Mouse (Mus musculus): ENCODE data around the gene Nmur1. TPM values are rescaled to one million over a fixed set of nuclear protein-coding genes. Genes with fewer than 3 reads are reported as not detected.
"Not testable (repeated sequence)": the region's sequence is repeated elsewhere in the genome, so short reads cannot be mapped to it uniquely, and the experiment has no call there.

The Nmur1 gene
- polyA plus RNA-seq, 1 experiment from 2014 or later, result not detected

DNA sequence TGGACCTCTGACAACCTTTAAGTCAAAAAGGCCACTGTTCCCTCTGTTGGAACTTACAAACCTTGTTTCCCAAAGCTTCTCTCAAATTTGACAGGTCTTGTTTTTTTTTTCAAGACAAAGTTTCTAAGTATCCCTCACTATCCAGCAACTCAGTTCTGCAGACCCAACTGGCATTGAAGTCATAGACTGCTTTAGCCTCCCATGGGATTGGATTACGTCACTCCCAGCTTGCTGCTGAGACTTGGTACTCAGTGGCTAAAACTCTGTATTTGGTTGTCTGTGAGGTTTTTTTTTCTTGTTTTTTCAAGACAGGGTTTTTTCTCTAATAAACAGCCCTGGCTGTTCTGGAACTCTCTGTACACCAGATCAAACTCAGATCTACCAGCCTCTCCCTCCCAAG lies 76.3 kb downstream of the Nmur1 start:
- Histone ChIP-seq H3K4me3 (replicated peaks) (no peak overlapping the region), H3K9me3 (replicated peaks) (no peaks in the 10 kb centered on the region), H3K4me1 (peaks cover 5% of the 10 kb centered on the region; the same call in 1 of the 2 replicates), H3K36me3 (peaks cover 89% of the 10 kb centered on the region), H3K9ac (no peak overlapping the region), H3K27ac (peak overlapping the region; percentile 66; the same call in 1 of the 2 replicates), H3K27me3 (no peaks in the 10 kb centered on the region), H3K4me2 (no peak overlapping the region)
- no peak for ATAC-seq (replicated peaks; ENCODE audit: low FRiP score)
- 73% methylated on average over 1 of the region's 1 CpGs for WGBS

DNA sequence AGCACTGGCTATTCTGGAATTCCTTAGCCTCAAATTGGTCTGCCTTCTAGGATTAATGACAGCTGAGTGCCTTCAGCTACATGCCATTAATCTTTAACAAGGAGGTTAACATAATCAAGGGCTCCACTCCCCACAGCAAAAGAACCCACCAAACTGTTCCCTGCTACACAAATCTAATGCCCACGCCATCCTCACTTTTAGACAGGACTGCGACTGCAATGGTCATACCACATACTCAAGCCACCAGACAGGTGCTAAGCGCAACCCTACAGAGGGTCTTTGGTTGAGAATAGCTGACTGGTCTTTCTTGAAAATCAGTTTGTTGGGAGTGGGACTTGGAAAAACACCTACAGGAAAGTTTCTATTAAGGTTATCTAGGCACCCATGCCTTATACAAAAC lies 76.8 kb downstream of the Nmur1 start:
- no peak overlapping the region for H3K4me3 ChIP-seq (replicated peaks)
- no peaks in the 10 kb centered on the region for H3K9me3 ChIP-seq (replicated peaks)
- no peaks in the 10 kb centered on the region for H3K27me3 ChIP-seq
- no peak overlapping the region for H3K9ac ChIP-seq
- H3K4me2 ChIP-seq, result no peak overlapping the region
- peak overlapping the region; percentile 66; the same call in 1 of the 2 replicates for H3K27ac ChIP-seq
- ATAC-seq (replicated peaks; ENCODE audit: low FRiP score), result no peak
- WGBS, result 74% methylated on average over 3 of the region's 3 CpGs
- H3K36me3 ChIP-seq, result peaks cover 84% of the 10 kb centered on the region
- H3K4me1 ChIP-seq, result peaks cover 5% of the 10 kb centered on the region; the same call in 1 of the 2 replicates

DNA sequence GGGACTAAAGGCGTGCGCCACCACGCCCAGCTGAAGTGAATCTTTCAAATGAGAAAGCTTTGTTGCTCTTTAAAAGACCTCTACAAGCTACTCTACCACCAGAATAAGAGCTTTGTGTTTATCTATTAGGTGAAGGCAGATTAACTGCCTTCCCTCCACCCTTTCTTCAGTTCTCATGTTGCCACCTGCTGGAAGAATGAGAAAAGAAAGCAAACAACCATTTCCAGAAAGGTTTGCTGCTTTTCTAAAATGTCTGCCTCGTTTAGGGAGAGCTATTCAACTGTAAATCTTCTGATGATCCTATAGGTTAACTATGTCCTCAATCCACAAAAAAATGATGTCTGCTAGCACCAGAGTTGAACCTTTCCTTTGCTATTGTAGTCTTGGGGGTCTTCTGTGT lies 77.2 kb downstream of the Nmur1 start:
- WGBS, result 73% methylated on average over 4 of the region's 4 CpGs
- Histone ChIP-seq H3K4me3 (replicated peaks) (no peak overlapping the region), H3K9me3 (replicated peaks) (no peaks in the 10 kb centered on the region), H3K4me2 (no peak overlapping the region), H3K27me3 (no peaks in the 10 kb centered on the region), H3K27ac (peak overlapping the region; percentile 66; the same call in 1 of the 2 replicates), H3K36me3 (peaks cover 80% of the 10 kb centered on the region), H3K9ac (no peak overlapping the region), H3K4me1 (peaks cover 5% of the 10 kb centered on the region; the same call in 1 of the 2 replicates)
- ATAC-seq (replicated peaks; ENCODE audit: low FRiP score), result no peak

DNA sequence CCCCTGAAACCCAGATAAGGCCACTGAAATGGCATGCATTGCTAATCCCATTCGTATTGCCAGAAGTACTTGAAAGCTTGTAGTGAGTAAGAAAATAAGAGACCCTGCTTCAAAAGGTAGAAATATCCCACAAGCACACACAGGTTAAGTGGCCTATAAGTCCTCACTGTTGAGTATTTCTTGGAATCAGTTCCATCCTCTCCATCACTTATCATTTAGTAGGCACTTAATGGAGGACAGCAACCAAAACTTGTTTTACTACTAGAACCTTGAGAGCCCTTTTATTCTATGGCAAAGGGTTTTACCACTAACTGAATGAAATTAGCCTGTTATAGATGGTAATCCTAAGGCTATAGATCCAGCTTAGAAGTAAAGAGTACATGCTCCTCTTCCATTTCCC lies 77.9 kb downstream of the Nmur1 start:
- Histone ChIP-seq H3K27ac (no peak overlapping the region), H3K4me3 (replicated peaks) (no peak overlapping the region), H3K36me3 (peaks cover 72% of the 10 kb centered on the region), H3K4me1 (peaks cover 5% of the 10 kb centered on the region; the same call in 1 of the 2 replicates), H3K9me3 (replicated peaks) (no peaks in the 10 kb centered on the region), H3K9ac (no peak overlapping the region), H3K4me2 (no peak overlapping the region), H3K27me3 (no peaks in the 10 kb centered on the region)
- 71% methylated on average over 1 of the region's 1 CpGs for WGBS
- ATAC-seq (replicated peaks; ENCODE audit: low FRiP score), result no peak

DNA sequence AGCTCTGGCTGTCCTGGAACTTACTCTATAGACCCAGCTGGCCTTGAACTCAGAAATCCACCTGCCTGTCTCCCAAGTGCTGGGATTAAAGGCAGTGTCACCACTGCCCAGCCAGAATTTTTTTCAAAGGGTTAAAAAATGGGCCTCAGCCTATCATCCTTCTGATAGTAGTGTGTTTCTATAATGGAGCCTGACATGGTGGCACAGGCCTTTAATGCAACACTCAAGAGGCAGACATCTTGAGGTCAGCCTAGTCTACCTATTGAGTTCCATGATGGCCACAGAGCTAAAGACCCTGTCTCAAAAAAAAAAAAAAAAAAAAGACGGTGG lies 78.3 kb downstream of the Nmur1 start:
- no peaks in the 10 kb centered on the region for H3K27me3 ChIP-seq
- no peak overlapping the region for H3K4me3 ChIP-seq (replicated peaks)
- 67% methylated on average over 1 of the region's 1 CpGs for WGBS
- no peak overlapping the region for H3K4me2 ChIP-seq
- no peak overlapping the region for H3K9ac ChIP-seq
- no peak for ATAC-seq (replicated peaks; ENCODE audit: low FRiP score)
- H3K4me1 ChIP-seq, result peaks cover 5% of the 10 kb centered on the region; the same call in 1 of the 2 replicates
- no peak overlapping the region for H3K27ac ChIP-seq
- no peaks in the 10 kb centered on the region for H3K9me3 ChIP-seq (replicated peaks)
- H3K36me3 ChIP-seq, result peaks cover 70% of the 10 kb centered on the region

DNA sequence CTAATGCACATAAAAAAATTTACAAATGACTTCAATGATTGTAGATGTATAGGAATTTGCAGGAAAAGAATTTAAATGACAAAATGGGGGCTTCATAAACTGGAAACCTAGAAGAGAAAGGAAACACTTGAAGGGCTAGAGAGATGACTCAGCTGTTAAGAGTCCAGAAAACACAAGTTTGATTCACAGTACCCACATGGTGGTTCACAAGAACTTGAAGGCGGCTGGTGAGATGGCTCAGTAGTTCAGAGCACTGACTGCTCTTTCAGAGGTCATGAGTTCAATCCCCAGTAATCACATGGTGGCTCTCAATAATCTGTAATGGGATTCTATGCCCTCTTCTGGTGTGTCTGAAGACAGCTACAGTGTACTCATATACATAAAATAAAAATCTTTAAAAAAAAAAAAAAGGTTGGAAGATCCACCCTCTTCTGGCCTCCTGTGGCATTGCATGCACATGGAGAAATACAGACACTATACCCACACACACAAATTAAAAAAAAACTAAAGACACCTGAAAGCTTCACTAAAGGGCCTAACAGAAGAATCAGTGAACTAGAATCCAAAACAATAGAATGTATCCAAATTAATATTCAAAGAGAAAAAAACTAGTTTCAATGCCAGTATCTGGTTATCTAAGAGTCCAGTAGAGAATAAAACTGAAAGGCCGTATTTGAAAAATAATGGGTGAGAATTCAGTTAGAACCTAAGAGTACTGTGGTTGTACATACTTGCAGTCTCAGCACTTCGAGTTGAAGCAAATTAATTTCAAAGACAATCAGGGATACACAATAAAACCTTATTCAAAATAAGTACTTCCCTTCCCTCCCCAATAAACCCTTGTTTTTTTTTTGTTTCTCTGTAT lies 78.9 kb downstream of the Nmur1 start:
- WGBS, result 84% methylated on average over 3 of the region's 3 CpGs
- no peak; the same call in 1 of the 2 replicates for ATAC-seq (replicated peaks; ENCODE audit: low FRiP score)
- Histone ChIP-seq H3K9me3 (replicated peaks) (no peaks in the 10 kb centered on the region), H3K4me1 (peaks cover 5% of the 10 kb centered on the region; the same call in 1 of the 2 replicates), H3K4me3 (replicated peaks) (no peak overlapping the region), H3K27ac (no peak overlapping the region), H3K27me3 (no peaks in the 10 kb centered on the region), H3K4me2 (no peak overlapping the region), H3K36me3 (peaks cover 64% of the 10 kb centered on the region), H3K9ac (no peak overlapping the region)

DNA sequence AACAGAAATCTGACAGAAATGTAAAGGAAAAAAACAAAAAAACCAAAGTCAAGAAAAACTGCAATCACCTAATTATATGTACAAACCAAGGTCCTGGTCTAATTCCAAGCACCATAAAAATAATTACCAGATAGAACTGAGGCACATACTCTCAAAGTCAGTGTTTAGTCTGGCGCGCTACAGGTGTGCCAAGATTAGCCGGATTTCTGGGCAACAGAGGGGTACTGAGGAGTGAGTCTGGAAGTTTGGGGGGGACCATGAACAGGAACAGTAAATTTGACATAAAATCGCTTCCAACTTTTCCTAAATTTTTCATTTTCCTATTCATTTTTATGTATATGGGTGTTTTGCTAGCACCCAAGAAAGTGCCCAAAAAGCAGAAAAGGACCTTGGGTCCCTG lies 80.1 kb downstream of the Nmur1 start:
- Histone ChIP-seq H3K4me3 (replicated peaks) (no peak overlapping the region), H3K27ac (no peak overlapping the region), H3K9me3 (replicated peaks) (no peaks in the 10 kb centered on the region), H3K27me3 (no peaks in the 10 kb centered on the region), H3K4me2 (no peak overlapping the region), H3K36me3 (peaks cover 52% of the 10 kb centered on the region), H3K9ac (no peak overlapping the region), H3K4me1 (peaks cover 5% of the 10 kb centered on the region; the same call in 1 of the 2 replicates)
- 96% methylated on average over 4 of the region's 4 CpGs for WGBS
- ATAC-seq (replicated peaks; ENCODE audit: low FRiP score), result no peak

DNA sequence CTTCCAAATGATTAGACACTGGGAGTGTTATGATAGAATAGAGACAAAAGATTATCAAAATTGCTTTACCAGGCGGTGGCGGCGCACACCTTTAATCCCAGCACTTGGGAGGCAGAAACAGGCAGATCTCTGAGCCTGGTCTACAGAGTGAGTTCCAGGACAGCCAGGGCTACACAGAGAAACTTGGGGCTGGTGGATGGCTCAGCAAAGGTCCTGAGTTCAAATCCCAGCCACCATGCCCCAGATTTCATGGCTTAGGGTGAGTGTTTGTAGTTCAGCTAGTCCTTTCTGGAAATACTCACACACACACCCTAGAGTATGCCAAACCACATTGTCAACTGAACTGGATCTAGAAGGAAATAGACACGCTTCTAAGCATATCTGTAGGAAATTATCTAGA lies 81.0 kb downstream of the Nmur1 start:
- Histone ChIP-seq H3K9me3 (replicated peaks) (no peaks in the 10 kb centered on the region), H3K27me3 (no peaks in the 10 kb centered on the region), H3K9ac (no peak overlapping the region), H3K36me3 (peaks cover 44% of the 10 kb centered on the region), H3K27ac (no peak overlapping the region), H3K4me2 (no peak overlapping the region), H3K4me1 (peaks cover 3% of the 10 kb centered on the region; the same call in 1 of the 2 replicates), H3K4me3 (replicated peaks) (no peak overlapping the region)
- 97% methylated on average over 4 of the region's 4 CpGs for WGBS
- ATAC-seq (replicated peaks; ENCODE audit: low FRiP score), result no peak

DNA sequence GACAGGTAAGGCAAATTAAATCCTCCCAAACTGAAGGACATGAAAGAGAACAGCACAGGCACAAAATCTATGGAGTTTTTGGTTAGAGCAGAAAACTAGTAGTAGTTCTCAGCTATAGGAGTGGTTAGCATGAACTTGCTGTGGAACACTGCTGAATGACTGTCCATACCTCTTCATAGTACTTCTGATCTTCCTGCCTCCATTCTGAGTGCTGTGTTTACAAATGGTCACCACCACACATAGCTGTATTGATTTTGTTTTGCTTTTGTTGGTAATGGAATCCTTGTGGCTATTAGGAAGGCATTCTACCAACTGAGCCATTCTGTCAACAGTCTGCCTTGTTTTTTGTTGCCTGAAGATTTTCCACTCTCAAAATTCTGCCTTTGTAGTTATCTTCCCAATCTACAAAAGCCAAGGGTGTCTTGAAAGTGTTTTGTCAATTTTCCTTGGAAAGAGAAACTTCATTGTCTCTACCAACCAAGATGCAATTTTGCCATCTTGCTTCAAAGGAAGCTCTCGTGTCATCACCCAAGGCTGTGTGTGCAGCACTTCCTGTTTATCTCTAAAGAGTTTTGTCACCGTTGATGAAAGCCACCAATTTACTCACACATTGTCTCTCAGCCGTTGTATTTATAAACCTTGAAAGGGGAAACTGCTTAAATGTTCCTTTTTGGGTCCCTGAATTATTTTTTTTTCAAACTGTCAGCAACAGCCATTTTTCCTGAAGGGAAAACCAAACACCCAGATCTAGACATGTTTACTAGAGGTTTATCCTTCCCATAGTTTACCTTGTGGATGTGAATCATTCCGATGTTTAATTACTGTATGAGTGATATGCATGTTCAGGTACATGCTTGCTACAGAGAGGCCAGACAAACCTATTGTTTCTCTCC lies 81.8 kb downstream of the Nmur1 start:
- H3K9me3 ChIP-seq (replicated peaks), result no peaks in the 10 kb centered on the region
- ATAC-seq (replicated peaks; ENCODE audit: low FRiP score), result no peak
- H3K27ac ChIP-seq, result no peak overlapping the region
- WGBS, result 67% methylated on average over 4 of the region's 4 CpGs
- no peaks in the 10 kb centered on the region for H3K27me3 ChIP-seq
- no peak overlapping the region for H3K4me3 ChIP-seq (replicated peaks)
- H3K9ac ChIP-seq, result no peak overlapping the region
- no peaks in the 10 kb centered on the region; the same call in 1 of the 2 replicates for H3K4me1 ChIP-seq
- H3K4me2 ChIP-seq, result no peak overlapping the region
- peaks cover 35% of the 10 kb centered on the region for H3K36me3 ChIP-seq

DNA sequence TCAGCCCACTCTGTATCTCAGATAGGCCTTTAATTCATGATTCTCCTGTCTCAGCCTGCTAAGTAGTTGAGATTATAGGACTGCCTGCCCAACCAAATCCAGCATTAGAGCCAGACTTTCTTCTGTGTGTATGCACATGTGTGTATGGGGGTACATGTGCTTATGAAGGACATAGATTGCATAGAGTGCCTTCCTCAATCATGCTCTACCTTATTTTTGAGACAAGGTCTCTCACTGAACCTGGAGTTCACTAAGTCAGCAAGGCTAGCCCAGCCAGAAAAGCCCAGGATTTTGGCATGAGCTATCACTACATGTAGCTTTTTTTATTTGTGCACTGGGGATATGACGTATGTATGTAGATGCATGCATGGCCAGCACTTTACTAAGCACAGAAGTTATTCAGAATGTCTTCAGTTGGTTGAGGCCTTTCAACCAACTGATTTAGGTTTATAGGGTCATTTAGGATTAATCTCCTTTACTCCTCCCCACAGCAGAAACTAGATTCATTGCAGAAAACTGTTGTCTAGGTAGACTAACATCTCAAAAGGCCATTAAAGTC lies 82.9 kb downstream of the Nmur1 start:
- Histone ChIP-seq H3K36me3 (peaks cover 25% of the 10 kb centered on the region), H3K4me1 (no peaks in the 10 kb centered on the region), H3K9me3 (replicated peaks) (no peaks in the 10 kb centered on the region), H3K4me2 (no peak overlapping the region), H3K27me3 (no peaks in the 10 kb centered on the region), H3K4me3 (replicated peaks) (no peak overlapping the region), H3K9ac (no peak overlapping the region), H3K27ac (no peak overlapping the region)
- WGBS, result 95% methylated on average over 1 of the region's 1 CpGs
- no peak for ATAC-seq (replicated peaks; ENCODE audit: low FRiP score)

DNA sequence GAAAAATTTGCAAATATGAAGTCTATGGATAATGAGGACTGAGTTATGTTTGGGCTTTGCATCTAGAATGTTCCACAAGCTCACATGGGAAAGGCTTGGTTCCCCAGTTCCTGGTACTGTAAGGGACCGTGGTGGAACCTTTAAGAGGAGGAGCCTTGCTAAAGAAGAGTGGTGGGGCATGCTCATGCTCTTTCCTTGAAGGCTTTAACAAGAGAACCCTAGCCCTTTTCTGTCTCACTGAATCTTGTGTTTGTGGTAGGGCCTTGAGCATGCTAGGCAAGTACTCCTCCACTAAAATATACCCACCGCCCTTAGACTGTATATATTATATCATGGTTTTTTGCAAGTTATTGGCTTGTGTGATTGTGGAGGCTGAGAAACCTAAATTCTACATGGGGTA lies 83.7 kb downstream of the Nmur1 start:
- WGBS, result 90% methylated on average over 2 of the region's 2 CpGs
- ATAC-seq (replicated peaks; ENCODE audit: low FRiP score), result no peak

DNA sequence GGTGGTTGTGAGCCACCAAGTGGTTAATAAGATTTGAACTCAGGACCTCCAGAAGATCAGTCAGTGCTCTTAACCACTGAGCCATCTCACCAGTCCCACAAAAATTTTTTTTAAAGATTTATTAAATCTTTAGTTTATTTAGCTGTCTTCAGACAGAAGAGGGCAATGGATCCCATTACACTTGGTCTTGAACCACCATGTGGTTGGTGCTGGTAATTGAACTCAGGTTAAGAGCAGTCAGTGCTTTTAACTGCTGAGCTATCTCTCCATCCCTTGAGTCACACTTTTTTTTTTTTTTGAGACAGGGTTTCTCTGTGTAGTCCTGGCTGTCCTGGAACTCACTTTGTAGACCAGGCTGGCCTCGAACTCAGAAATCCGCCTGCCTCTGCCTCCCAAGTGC lies 84.9 kb downstream of the Nmur1 start:
- H3K4me3 ChIP-seq (replicated peaks); ATAC-seq (replicated peaks; ENCODE audit: low FRiP score); H3K27ac ChIP-seq; H3K27me3 ChIP-seq; H3K4me2 ChIP-seq; H3K36me3 ChIP-seq; H3K4me1 ChIP-seq; H3K9me3 ChIP-seq (replicated peaks); H3K9ac ChIP-seq: not testable (repeated sequence)
- 87% methylated on average over 2 of the region's 2 CpGs for WGBS

More for the DNA sequence above, 83.7 kb downstream of the Nmur1 start:
- H3K27me3 ChIP-seq, result no peaks in the 10 kb centered on the region
- H3K36me3 ChIP-seq, result peaks cover 17% of the 10 kb centered on the region
- H3K4me1 ChIP-seq, result no peaks in the 10 kb centered on the region
- H3K9ac ChIP-seq, result no peak overlapping the region
- H3K9me3 ChIP-seq (replicated peaks), result no peaks in the 10 kb centered on the region
- H3K27ac ChIP-seq, result no peak overlapping the region
- no peak overlapping the region for H3K4me2 ChIP-seq
- no peak overlapping the region for H3K4me3 ChIP-seq (replicated peaks)
